Mouse (Mus musculus): Measurements from ENCODE around the gene Prss42. TPM values are rescaled to one million over a fixed set of nuclear protein-coding genes. Genes with fewer than 3 reads are reported as not detected.

Prss42 gene
- total RNA-seq (2014; rRNA removed) (not detected in 2 replicates), polyA plus RNA-seq (2015; fragmentation: Nextera tagmentation; extraction: Ambion mirVana) (not detected in 2 replicates)

GRCm38 (mm10) chr9:110797866-110798265 lies at the start of gene Prss42:
Prss42 (plus strand) TSS chr9:110798166.
- Histone ChIP-seq H3K4me2 (ENCODE audit: low read depth, low read length, poor library complexity, severe bottlenecking) (no peak within 1 kb of the TSS), H3K36me3 (ENCODE audit: insufficient read depth, low read length) (no peaks in the 10 kb centered on the region), H3K4me1 (ENCODE audit: insufficient read depth, low read length) (no peaks in the 10 kb centered on the region), H3K27ac (ENCODE audit: low read depth, low read length) (no peak within 1 kb of the TSS), H3K4me3 (ENCODE audit: low read depth, low read length) (no peak within 1 kb of the TSS), H3K9ac (replicated peaks; ENCODE audit: low read length, poor library complexity, severe bottlenecking) (no peak within 1 kb of the TSS), H3K27me3 (ENCODE audit: insufficient read depth, low read length) (no peaks in the 10 kb centered on the region), H3K9me3 (ENCODE audit: low read length) (no peaks in the 10 kb centered on the region)
- no peak for TF ChIP-seq CTCF (IDR thresholded peaks at IDR 0.05)
- ATAC-seq (ENCODE audit: low FRiP score), result no peak
- WGBS, result 95% methylated on average over 14 of the region's 14 CpGs
- no peak for DNase-seq (ENCODE audit: low spot score)

- Histone ChIP-seq H3K36me3 (ENCODE audit: insufficient read depth, low read length) (no peaks in the 10 kb centered on the region), H3K27ac (ENCODE audit: low read depth, low read length) (no peak overlapping the region), H3K9me3 (ENCODE audit: low read length) (no peaks in the 10 kb centered on the region), H3K4me1 (ENCODE audit: insufficient read depth, low read length) (no peaks in the 10 kb centered on the region), H3K9ac (replicated peaks; ENCODE audit: low read length, poor library complexity, severe bottlenecking) (no peak overlapping the region), H3K4me2 (ENCODE audit: low read depth, low read length, poor library complexity, severe bottlenecking) (no peak overlapping the region), H3K27me3 (ENCODE audit: insufficient read depth, low read length) (peaks cover 13% of the 10 kb centered on the region), H3K4me3 (ENCODE audit: low read depth, low read length) (no peak overlapping the region)
- no peak for ATAC-seq (ENCODE audit: low FRiP score)
- no peak for TF ChIP-seq CTCF (IDR thresholded peaks at IDR 0.05)
- DNase-seq (ENCODE audit: low spot score), result no peak
- WGBS, result 70% methylated on average over 2 of the region's 2 CpGs
These were observed 49.5 kb upstream of the Prss42 start for GRCm38 (mm10) chr9:110748451-110748850.

DNA sequence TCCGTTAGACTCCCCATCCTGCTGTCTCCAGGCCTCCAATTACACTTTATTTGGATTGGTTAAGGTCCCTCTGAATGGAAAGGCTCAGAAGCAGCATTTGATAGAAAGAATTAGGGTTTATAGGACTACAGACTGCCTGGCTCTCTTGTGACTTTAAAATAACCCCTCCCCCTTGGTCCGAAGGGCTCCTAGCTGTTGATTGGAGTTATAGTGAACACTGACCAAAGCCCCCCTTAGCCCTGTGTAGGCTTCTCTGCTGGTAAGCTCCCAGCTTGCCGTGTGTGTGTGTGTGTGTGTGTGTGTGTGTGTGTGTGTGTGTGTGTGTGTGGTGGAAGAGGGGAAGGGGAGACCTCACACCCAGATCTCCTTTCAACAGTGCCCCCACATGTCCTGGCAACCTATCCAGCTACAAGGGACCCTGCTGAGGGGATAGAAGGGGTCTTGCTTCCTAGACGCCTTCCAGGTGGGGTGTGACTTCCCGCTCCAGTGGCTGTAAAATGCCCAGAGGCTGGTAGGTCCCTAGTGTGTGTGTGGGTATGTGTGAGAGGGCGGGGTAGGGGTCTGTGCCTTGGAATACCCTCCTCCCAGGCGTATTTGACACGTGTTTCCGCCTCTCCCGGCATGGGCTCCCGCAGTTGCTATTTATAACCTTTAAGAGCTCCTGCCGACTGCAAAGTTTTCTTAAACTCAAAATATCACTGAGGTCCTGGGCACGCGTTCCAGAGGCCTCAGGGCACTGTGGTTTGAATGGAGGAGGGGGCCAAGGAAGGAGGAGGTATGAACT lies 47.4 kb upstream of the Prss42 start:
- ATAC-seq (ENCODE audit: low FRiP score), result no peak
- TF ChIP-seq CTCF (IDR thresholded peaks at IDR 0.05), result no peak

GRCm38 (mm10) chr9:110751412-110751811 lies 46.6 kb upstream of the Prss42 start:
- H3K27ac ChIP-seq (ENCODE audit: low read depth, low read length), result no peak overlapping the region
- no peaks in the 10 kb centered on the region for H3K9me3 ChIP-seq (ENCODE audit: low read length)
- H3K9ac ChIP-seq (replicated peaks; ENCODE audit: low read length, poor library complexity, severe bottlenecking), result no peak overlapping the region
- no peak overlapping the region for H3K4me3 ChIP-seq (ENCODE audit: low read depth, low read length)
- ATAC-seq (ENCODE audit: low FRiP score), result no peak
- DNase-seq (ENCODE audit: low spot score), result no peak
- no peak overlapping the region for H3K4me2 ChIP-seq (ENCODE audit: low read depth, low read length, poor library complexity, severe bottlenecking)
- WGBS, result 89% methylated on average over 5 of the region's 5 CpGs
- no peak for TF ChIP-seq CTCF (IDR thresholded peaks at IDR 0.05)
- no peaks in the 10 kb centered on the region for H3K27me3 ChIP-seq (ENCODE audit: insufficient read depth, low read length)
- H3K4me1 ChIP-seq (ENCODE audit: insufficient read depth, low read length), result no peaks in the 10 kb centered on the region
- H3K36me3 ChIP-seq (ENCODE audit: insufficient read depth, low read length), result no peaks in the 10 kb centered on the region

More for the DNA sequence above, 47.4 kb upstream of the Prss42 start:
- H3K9ac ChIP-seq (replicated peaks; ENCODE audit: low read length, poor library complexity, severe bottlenecking), result no peak overlapping the region
- H3K9me3 ChIP-seq (ENCODE audit: low read length), result no peaks in the 10 kb centered on the region
- no peak for DNase-seq (ENCODE audit: low spot score)
- no peak overlapping the region for H3K27ac ChIP-seq (ENCODE audit: low read depth, low read length)
- H3K4me3 ChIP-seq (ENCODE audit: low read depth, low read length), result no peak overlapping the region
- H3K4me2 ChIP-seq (ENCODE audit: low read depth, low read length, poor library complexity, severe bottlenecking), result no peak overlapping the region
- no peaks in the 10 kb centered on the region for H3K27me3 ChIP-seq (ENCODE audit: insufficient read depth, low read length)
- no peaks in the 10 kb centered on the region for H3K4me1 ChIP-seq (ENCODE audit: insufficient read depth, low read length)
- WGBS, result 61% methylated on average over 13 of the region's 14 CpGs
- H3K36me3 ChIP-seq (ENCODE audit: insufficient read depth, low read length), result no peaks in the 10 kb centered on the region

- no peaks in the 10 kb centered on the region for H3K36me3 ChIP-seq (ENCODE audit: insufficient read depth, low read length)
- no peak overlapping the region for H3K27ac ChIP-seq (ENCODE audit: low read depth, low read length)
- no peak overlapping the region for H3K4me2 ChIP-seq (ENCODE audit: low read depth, low read length, poor library complexity, severe bottlenecking)
- H3K27me3 ChIP-seq (ENCODE audit: insufficient read depth, low read length), result no peaks in the 10 kb centered on the region
- no peak for TF ChIP-seq CTCF (IDR thresholded peaks at IDR 0.05)
- H3K4me1 ChIP-seq (ENCODE audit: insufficient read depth, low read length), result no peaks in the 10 kb centered on the region
- H3K9ac ChIP-seq (replicated peaks; ENCODE audit: low read length, poor library complexity, severe bottlenecking), result no peak overlapping the region
- DNase-seq (ENCODE audit: low spot score) (no peak), ATAC-seq (ENCODE audit: low FRiP score) (no peak)
- H3K4me3 ChIP-seq (ENCODE audit: low read depth, low read length), result no peak overlapping the region
- H3K9me3 ChIP-seq (ENCODE audit: low read length), result no peaks in the 10 kb centered on the region
- WGBS, result 66% methylated on average over 4 of the region's 4 CpGs
These were observed 45.0 kb upstream of the Prss42 start for GRCm38 (mm10) chr9:110752917-110753435.

DNA sequence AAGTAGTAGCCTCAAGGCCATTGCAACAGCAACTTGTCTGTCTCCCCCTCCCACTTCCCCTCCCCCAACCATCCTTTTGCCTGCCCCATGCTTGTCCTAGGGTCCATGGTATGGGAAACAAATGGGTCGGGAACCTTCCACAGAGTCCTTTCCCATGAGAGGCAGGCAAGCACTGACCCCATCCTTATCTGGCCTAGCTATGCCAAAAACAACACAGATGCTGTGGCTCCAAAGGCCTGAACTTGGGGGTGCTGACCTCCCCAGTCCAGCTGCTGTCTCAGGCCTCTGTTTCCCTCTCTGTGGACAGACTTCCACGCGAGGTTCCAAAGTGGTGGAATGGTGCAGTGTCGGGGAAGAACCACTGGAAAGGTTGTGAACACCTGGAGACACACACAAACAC lies 44.2 kb upstream of the Prss42 start:
- no peak overlapping the region for H3K4me2 ChIP-seq (ENCODE audit: low read depth, low read length, poor library complexity, severe bottlenecking)
- no peak overlapping the region for H3K27ac ChIP-seq (ENCODE audit: low read depth, low read length)
- no peaks in the 10 kb centered on the region for H3K9me3 ChIP-seq (ENCODE audit: low read length)
- H3K4me3 ChIP-seq (ENCODE audit: low read depth, low read length), result no peak overlapping the region
- no peak for DNase-seq (ENCODE audit: low spot score)
- H3K36me3 ChIP-seq (ENCODE audit: insufficient read depth, low read length), result no peaks in the 10 kb centered on the region
- no peak for TF ChIP-seq CTCF (IDR thresholded peaks at IDR 0.05)
- no peak for ATAC-seq (ENCODE audit: low FRiP score)
- no peaks in the 10 kb centered on the region for H3K27me3 ChIP-seq (ENCODE audit: insufficient read depth, low read length)
- WGBS, result 87% methylated on average over 4 of the region's 4 CpGs
- H3K9ac ChIP-seq (replicated peaks; ENCODE audit: low read length, poor library complexity, severe bottlenecking), result no peak overlapping the region
- no peaks in the 10 kb centered on the region for H3K4me1 ChIP-seq (ENCODE audit: insufficient read depth, low read length)

Data from midbrain, postnatal 0 days (tissue).